Mouse (Mus musculus): ENCODE measurements around the gene Tmem63a.
"Not testable (repeated sequence)": the region's sequence is repeated elsewhere in the genome, so short reads cannot be mapped to it uniquely, and the experiment has no call there.

Gene Tmem63a

DNA sequence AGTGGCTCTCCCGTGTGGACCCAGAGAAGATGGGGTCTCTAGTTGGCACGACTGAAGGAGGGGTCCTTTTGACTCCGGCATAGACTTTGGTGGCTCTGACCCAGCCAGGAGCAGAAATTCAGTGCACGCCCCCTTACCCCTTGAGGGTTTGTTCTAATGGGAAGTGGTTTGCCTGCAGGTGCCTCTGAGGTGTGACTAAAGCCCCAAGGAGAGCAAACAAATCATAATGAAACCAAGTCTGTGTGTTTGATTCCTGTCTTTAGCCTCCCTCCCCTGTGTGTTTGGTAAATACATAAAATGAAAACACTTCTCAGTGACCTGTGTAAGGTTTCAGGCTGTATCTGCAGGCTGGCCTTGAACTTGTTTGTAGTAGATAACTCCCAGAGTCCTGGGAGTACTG lies 15.9 kb upstream of the Tmem63a start:
- DNase-seq (ENCODE audit: low spot score): no peak

DNA sequence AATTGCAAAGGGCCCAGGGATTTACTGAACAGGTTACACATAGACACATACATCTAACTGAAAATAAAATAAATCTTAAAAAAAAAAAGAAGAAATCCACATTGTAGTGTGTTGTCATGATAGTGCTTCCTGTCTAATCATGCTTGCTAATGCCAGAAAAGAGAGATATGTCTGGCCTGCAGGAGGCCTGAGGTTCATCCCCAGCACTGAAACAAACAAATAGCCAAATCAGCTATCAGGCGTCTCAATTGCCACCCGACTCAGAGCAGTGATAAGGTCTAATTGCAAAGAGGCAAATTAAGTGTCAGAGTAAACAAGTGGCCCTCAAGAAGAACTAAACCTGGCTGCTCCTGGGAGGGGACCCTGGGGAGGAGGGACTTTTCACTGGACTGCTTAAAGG lies 12.5 kb upstream of the Tmem63a start:
- DNase-seq (ENCODE audit: low spot score): no peak

GRCm38 (mm10) chr1:180931106-180931505 lies 11.0 kb upstream of the Tmem63a start:
- no peak for DNase-seq (ENCODE audit: low spot score)

GRCm38 (mm10) chr1:180933659-180934058 lies 8.5 kb upstream of the Tmem63a start:
- DNase-seq (ENCODE audit: low spot score): no peak

- no peak for DNase-seq (ENCODE audit: low spot score)
Observed at GRCm38 (mm10) chr1:180934467-180935419, 7.4 kb upstream of the Tmem63a start, which contains the start of gene Lefty1. Lefty1 (plus strand) TSS chr1:180935022.

DNA sequence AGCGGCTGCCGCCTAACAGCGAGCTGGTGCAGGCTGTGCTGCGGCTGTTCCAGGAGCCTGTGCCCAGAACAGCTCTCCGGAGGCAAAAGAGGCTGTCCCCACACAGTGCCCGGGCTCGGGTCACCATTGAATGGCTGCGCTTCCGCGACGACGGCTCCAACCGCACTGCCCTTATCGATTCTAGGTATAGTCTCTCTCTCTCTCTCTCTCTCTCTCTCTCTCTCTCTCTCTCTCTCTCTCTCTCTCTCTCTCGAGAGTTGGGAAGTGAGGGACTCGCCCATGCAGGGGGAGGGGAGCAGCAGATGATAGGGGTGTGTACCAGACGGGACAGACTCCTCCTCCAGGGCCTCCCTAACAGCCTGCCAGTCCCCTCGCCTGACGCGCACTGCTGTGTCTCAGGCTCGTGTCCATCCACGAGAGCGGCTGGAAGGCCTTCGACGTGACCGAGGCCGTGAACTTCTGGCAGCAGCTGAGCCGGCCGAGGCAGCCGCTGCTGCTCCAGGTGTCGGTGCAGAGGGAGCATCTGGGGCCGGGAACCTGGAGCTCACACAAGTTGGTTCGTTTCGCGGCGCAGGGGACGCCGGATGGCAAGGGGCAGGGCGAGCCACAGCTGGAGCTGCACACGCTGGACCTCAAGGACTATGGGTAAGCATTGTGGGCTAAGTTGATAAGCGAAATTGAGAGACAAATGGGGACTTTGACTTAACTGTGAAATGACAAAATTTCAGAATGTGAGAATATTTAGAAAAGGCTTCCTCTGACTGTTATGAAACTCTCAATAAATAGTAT lies 5.3 kb upstream of the Tmem63a start:
- DNase-seq (ENCODE audit: low spot score): not testable (repeated sequence)

- DNase-seq (ENCODE audit: low spot score): not testable (repeated sequence)
Observed at GRCm38 (mm10) chr1:180937631-180938030, 4.5 kb upstream of the Tmem63a start.

- not testable (repeated sequence) for DNase-seq (ENCODE audit: low spot score)
Observed at GRCm38 (mm10) chr1:180938781-180939180, 3.4 kb upstream of the Tmem63a start.

DNA sequence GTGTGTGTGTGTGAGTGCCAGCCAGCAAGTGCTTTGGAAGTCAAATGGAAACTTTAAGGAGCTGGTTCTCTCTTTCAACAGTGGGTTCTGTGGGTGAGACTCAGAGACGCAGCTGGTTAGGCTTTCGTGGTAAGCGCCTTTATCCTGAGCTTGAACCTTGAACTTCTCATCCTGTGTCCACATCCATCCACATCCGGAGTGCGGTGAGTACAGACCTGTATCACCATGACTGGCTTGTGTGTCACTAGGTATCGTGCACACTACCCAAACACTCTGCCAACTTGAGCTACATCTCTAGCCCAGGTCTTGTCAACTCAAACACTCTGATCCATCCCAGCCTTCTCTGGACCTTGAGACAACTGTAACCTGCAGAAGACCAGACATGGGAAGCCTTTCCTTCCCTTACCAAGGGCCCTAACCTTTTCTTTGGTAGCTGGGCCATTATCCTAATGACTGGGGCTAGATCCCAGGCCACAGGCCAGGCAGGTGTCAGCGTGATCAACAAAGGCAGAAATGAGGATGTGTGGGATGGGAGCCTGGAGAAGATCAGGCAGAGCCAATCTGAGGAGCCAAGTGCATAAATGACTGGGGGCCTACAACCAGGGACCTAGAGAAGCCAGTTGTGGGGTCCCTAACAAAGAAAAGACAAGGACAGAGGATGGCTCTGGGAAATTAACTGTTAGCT lies 1.2 kb upstream of the Tmem63a start:
- no peak for DNase-seq (ENCODE audit: low spot score)

- no peak for DNase-seq (ENCODE audit: low spot score)
Observed at GRCm38 (mm10) chr1:180941726-180942125, 418 bp upstream of the Tmem63a start.

GRCm38 (mm10) chr1:180943032-180943644 lies 994 bp downstream of the Tmem63a start:
- no peak for DNase-seq (ENCODE audit: low spot score)

DNA sequence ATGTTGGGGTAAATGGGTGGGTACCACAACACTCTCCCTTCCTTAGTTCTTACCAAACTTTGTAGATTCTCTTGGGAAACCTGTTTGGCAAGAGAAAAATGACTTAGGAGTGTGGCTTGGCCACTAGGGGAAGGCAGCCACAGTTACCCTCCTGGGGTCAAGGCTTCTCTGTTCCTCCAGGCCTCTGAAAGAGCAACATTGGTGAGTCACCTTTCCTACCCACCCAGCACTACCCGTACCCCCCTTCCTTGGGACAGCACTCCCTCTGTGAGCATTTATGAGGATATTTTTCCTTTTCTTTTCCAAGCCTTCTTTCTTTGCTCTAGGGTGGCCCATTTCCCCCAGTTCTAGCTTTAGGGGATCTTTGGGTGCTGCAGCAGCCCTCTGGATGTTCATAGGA lies 1.8 kb downstream of the Tmem63a start:
- no peak for DNase-seq (ENCODE audit: low spot score)

- DNase-seq (ENCODE audit: low spot score): no peak
Observed at GRCm38 (mm10) chr1:180944553-180944952, 2.4 kb downstream of the Tmem63a start.

DNA sequence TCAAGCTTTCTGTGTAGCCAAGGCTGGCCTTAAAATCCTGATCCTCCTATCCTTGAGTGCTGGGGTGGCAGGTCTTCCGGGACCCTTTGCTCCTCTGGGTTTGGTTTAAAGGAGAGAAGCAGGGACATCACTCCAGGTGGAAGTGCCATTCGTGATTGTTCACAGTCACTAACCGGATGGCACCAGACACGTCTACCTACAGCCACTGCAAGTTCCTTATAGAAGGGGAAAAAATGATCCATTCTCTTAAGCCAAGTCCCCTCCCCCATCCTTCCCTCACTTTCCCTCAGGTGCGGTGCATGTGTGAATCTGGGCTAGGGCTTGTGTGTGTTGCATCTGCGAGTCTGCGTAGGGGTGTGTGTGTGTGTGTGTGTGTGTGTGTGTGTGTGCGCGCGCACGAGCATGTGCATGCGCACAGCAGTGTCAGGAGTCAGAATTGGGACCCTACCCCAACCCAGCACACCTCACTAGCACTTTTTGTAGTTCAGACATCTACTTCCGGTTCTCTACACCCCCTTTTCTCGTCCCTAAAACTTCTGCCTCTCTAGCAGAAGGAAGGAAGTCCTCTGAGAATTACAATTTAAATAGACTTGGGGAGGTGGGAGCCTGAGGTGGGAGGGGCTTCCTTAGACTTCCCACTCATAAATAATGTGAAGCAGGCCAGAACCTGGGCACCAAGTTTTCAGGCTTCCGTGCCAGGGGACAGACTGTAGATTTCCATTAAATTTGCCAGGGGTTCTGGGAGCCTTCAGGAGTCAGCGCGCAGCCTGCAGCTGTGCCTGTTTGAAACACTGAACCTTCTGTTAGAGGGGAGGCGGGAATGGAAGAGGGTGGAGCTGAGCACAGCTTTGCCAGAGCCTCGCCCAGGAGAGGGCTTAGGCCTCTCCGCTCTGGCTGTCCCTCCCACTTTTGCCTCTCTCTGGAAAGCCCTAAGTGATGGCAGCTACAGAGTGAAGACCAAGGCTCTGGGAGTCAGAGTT lies 3.1 kb downstream of the Tmem63a start:
- DNase-seq (ENCODE audit: low spot score): peak; percentile 41

GRCm38 (mm10) chr1:180946448-180946847 lies 4.3 kb downstream of the Tmem63a start:
- DNase-seq (ENCODE audit: low spot score): no peak

GRCm38 (mm10) chr1:180952085-180952746 lies 10.1 kb downstream of the Tmem63a start:
- DNase-seq (ENCODE audit: low spot score): no peak

- DNase-seq (ENCODE audit: low spot score): no peak
Observed at GRCm38 (mm10) chr1:180952808-180953207, 10.7 kb downstream of the Tmem63a start.

- no peak for DNase-seq (ENCODE audit: low spot score)
Observed at GRCm38 (mm10) chr1:180956401-180956800, 14.3 kb downstream of the Tmem63a start.

- no peak for DNase-seq (ENCODE audit: low spot score)
Observed at GRCm38 (mm10) chr1:180956973-180957381, 14.8 kb downstream of the Tmem63a start.

DNA sequence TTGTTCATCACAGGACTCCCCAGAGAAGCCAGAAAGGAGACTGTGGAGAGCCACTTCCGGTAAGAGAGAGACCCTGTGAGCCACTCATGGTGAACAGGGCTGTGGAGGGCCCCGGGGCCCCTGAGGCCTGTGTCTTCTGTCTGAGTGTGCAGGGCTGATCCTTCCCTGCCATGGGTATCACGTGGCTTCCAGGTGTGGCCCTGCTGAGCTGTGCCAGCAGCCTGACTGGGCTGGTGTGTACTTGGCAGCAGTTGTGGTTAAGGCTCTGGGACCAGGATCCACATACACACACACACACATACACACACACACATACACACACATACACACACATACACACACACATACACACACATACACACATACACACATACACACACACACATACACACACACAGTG lies 15.8 kb downstream of the Tmem63a start:
- no peak for DNase-seq (ENCODE audit: low spot score)
